Mouse (Mus musculus): Measurements from ENCODE around the gene Efl1.
"Not testable (repeated sequence)": the region's sequence is repeated elsewhere in the genome, so short reads cannot be mapped to it uniquely, and the experiment has no call there.

The Efl1 gene

GRCm38 (mm10) chr7:82720501-82720900, 72.1 kb downstream of the Efl1 start:
- DNase-seq (ENCODE audit: low read depth), result no peak

- DNase-seq (ENCODE audit: low read depth), result no peak
Measured at GRCm38 (mm10) chr7:82720906-82721305, 72.5 kb downstream of the Efl1 start.

GRCm38 (mm10) chr7:82722486-82723123, 74.2 kb downstream of the Efl1 start:
- DNase-seq (ENCODE audit: low read depth), result no peak

- DNase-seq (ENCODE audit: low read depth), result no peak
Measured at GRCm38 (mm10) chr7:82723151-82723871, 74.9 kb downstream of the Efl1 start.

- no peak for DNase-seq (ENCODE audit: low read depth)
Measured at GRCm38 (mm10) chr7:82724491-82724890, 76.1 kb downstream of the Efl1 start.

- DNase-seq (ENCODE audit: low read depth), result no peak
Measured at GRCm38 (mm10) chr7:82725006-82725636, 76.7 kb downstream of the Efl1 start.

- no peak for DNase-seq (ENCODE audit: low read depth)
Measured at GRCm38 (mm10) chr7:82725741-82726450, 77.5 kb downstream of the Efl1 start.

GRCm38 (mm10) chr7:82727066-82727465, 78.7 kb downstream of the Efl1 start:
- no peak for DNase-seq (ENCODE audit: low read depth)

- not testable (repeated sequence) for DNase-seq (ENCODE audit: low read depth)
Measured at GRCm38 (mm10) chr7:82729009-82729408, 80.6 kb downstream of the Efl1 start.

- DNase-seq (ENCODE audit: low read depth), result no peak
Measured at GRCm38 (mm10) chr7:82733118-82733517, 84.7 kb downstream of the Efl1 start.

GRCm38 (mm10) chr7:82733995-82734394, 85.6 kb downstream of the Efl1 start:
- DNase-seq (ENCODE audit: low read depth), result no peak

GRCm38 (mm10) chr7:82734748-82735600, 86.6 kb downstream of the Efl1 start:
- DNase-seq (ENCODE audit: low read depth), result no peak

GRCm38 (mm10) chr7:82743116-82743765, 94.8 kb downstream of the Efl1 start:
- no peak for DNase-seq (ENCODE audit: low read depth)

- no peak for DNase-seq (ENCODE audit: low read depth)
Measured at GRCm38 (mm10) chr7:82744167-82744715, 95.8 kb downstream of the Efl1 start.

GRCm38 (mm10) chr7:82748812-82749211, 100.4 kb downstream of the Efl1 start:
- DNase-seq (ENCODE audit: low read depth), result no peak

GRCm38 (mm10) chr7:82749239-82749638, 100.8 kb downstream of the Efl1 start:
- no peak for DNase-seq (ENCODE audit: low read depth)

GRCm38 (mm10) chr7:82752171-82753085, 104.0 kb downstream of the Efl1 start:
- no peak for DNase-seq (ENCODE audit: low read depth)

- DNase-seq (ENCODE audit: low read depth), result no peak
Measured at GRCm38 (mm10) chr7:82755602-82756155, 107.3 kb downstream of the Efl1 start.

GRCm38 (mm10) chr7:82758521-82758920, 110.1 kb downstream of the Efl1 start:
- DNase-seq (ENCODE audit: low read depth), result no peak
